14 mouse cellular contexts compared by ENCODE assay signal in genomic region chr11:32063775-32064510, GRCm38 (mm10).
DNase-seq lines count a peak whose midpoint lies in the region; ATAC-seq and TF ChIP-seq lines count a peak whose summit lies in the region.
"Had no signal": no experiment of that assay in that cellular context is flagged by ENCODE, and none has a peak within 500 bp of the region (broad histone marks: within the 10 kb centered on the region; RNA-seq: fewer than 3 reads in every experiment).

No protein-coding gene starts in this region.

- no peaks in the 10 kb centered on the region for H3K27me3 ChIP-seq in forebrain, embryonic 13.5 days
- H3K27me3 ChIP-seq in hindbrain, postnatal 0 days (ENCODE audit: insufficient read depth, low read length) = no peaks in the 10 kb centered on the region
- H3K27me3 ChIP-seq in neural tube, embryonic 13.5 days = no peaks in the 10 kb centered on the region
- H3K27me3 ChIP-seq: CH12.LX had no signal

- H3K27ac ChIP-seq in forebrain, embryonic 13.5 days = peak overlapping the region; percentile 90
- peak overlapping the region; percentile 83 for H3K27ac ChIP-seq in hindbrain, postnatal 0 days
- peak overlapping the region; percentile 89 for H3K27ac ChIP-seq in neural tube, embryonic 13.5 days (replicated peaks)
- H3K27ac ChIP-seq: kidney, postnatal 0 days; left cerebral cortex, adult 2 months had no signal

- peaks cover 58% of the 10 kb centered on the region for H3K4me1 ChIP-seq in forebrain, embryonic 13.5 days
- H3K4me1 ChIP-seq in hindbrain, postnatal 0 days (ENCODE audit: insufficient read depth, low read length) = peaks cover 14% of the 10 kb centered on the region
- peaks cover 45% of the 10 kb centered on the region for H3K4me1 ChIP-seq in neural tube, embryonic 13.5 days (replicated peaks)

- peak; percentile 73 for ATAC-seq in forebrain, embryonic 13.5 days
- peak; percentile 56; the same call in 1 of the 2 replicates for ATAC-seq in hindbrain, postnatal 0 days
- ATAC-seq in neural tube, embryonic 13.5 days (ENCODE audit: low read depth) = peak; percentile 62

- intact Hi-C loops in left cerebral cortex, postnatal 36 days (cut with DNase I) = loop anchor here (5.0 kb wide), 4 partner anchors 47 to 93 kb away; partner anchors contain the start of gene Nsg2

- H3K36me3 ChIP-seq in forebrain, embryonic 13.5 days (ENCODE audit: poor library complexity, severe bottlenecking) = peaks cover 21% of the 10 kb centered on the region
- H3K36me3 ChIP-seq in hindbrain, postnatal 0 days (ENCODE audit: insufficient read depth, low read length) = 0 out of 2 replicates have a peak, but pooled peaks cover 3% of the 10 kb centered on the region
- H3K36me3 ChIP-seq in neural tube, embryonic 13.5 days = peaks cover 16% of the 10 kb centered on the region

- peak overlapping the region; percentile 55; the same call in 1 of the 2 replicates for H3K9ac ChIP-seq in forebrain, embryonic 13.5 days
- 0 out of 2 replicates have a peak overlapping the region, but pooled peaks have one; percentile 28 for H3K9ac ChIP-seq in hindbrain, postnatal 0 days (replicated peaks; ENCODE audit: low read length)
- peak overlapping the region; percentile 58 for H3K9ac ChIP-seq in neural tube, embryonic 13.5 days

- peak overlapping the region; percentile 32 for H3K4me2 ChIP-seq in forebrain, embryonic 13.5 days
- no peak overlapping the region for H3K4me2 ChIP-seq in hindbrain, postnatal 0 days (ENCODE audit: low read depth, low read length)
- 0 out of 2 replicates have a peak overlapping the region, but pooled peaks have one; percentile 11 for H3K4me2 ChIP-seq in neural tube, embryonic 13.5 days

- TF ChIP-seq CTCF in hindbrain, postnatal 0 days (IDR thresholded peaks at IDR 0.05; ENCODE audit: low read depth) = no peak

- 8% methylated on average over 10 of the region's 10 CpGs for WGBS in forebrain, embryonic 13.5 days
- 9% methylated on average over 10 of the region's 10 CpGs for WGBS in hindbrain, postnatal 0 days
- 5% methylated on average over 10 of the region's 10 CpGs for WGBS in neural tube, embryonic 13.5 days

- no peaks in the 10 kb centered on the region for H3K9me3 ChIP-seq in forebrain, embryonic 13.5 days (replicated peaks)
- H3K9me3 ChIP-seq in hindbrain, postnatal 0 days (ENCODE audit: low read length) = no peaks in the 10 kb centered on the region
- no peaks in the 10 kb centered on the region for H3K9me3 ChIP-seq in neural tube, embryonic 13.5 days

- peak; percentile 22 for DNase-seq in embryo, embryonic 9.5 days (ENCODE audit: extremely low spot score)
- peak; percentile 71 for DNase-seq in hindbrain, postnatal 0 days (ENCODE audit: low spot score)
- DNase-seq in ovary, adult 18-20 months (ENCODE audit: low spot score) = no peak
- DNase-seq in right cerebral cortex, adult 2 months (ENCODE audit: low spot score in 2 of 2) = no peak
- DNase-seq in kidney, postnatal 4 days = no peak
- no peak for DNase-seq in left cerebral cortex, postnatal 36 days (ENCODE audit: low spot score in 2 of 2)
- DNase-seq: adrenal gland, adult 8-10 months; heart, adult 11 months had no signal

- H3K4me3 ChIP-seq in forebrain, embryonic 13.5 days = no peak overlapping the region
- H3K4me3 ChIP-seq in hindbrain, postnatal 0 days (ENCODE audit: low read length) = no peak overlapping the region
- no peak overlapping the region for H3K4me3 ChIP-seq in neural tube, embryonic 13.5 days
- H3K4me3 ChIP-seq: left cerebral cortex, adult 2 months; myocyte had no signal

Comparison
In these comparisons a context has a peak if more than half of its experiments do, and no peak if none do; other contexts are left out.
1. DNase-seq: peak in embryo, embryonic 9.5 days (single experiment) and hindbrain, postnatal 0 days (single experiment); none in ovary, adult 18-20 months (single experiment), right cerebral cortex, adult 2 months (0 of 2), kidney, postnatal 4 days (0 of 2) and left cerebral cortex, postnatal 36 days (0 of 2).
2. Peak in every context shown above with its lines, with median percentiles within 50 percentile points of each other: ATAC-seq, H3K27ac ChIP-seq and H3K9ac ChIP-seq.